Mouse (Mus musculus) heart, postnatal 4 days (tissue): ENCODE data around the gene Mreg. TPM values are rescaled to one million over a fixed set of nuclear protein-coding genes. Genes with fewer than 3 reads are reported as not detected.

Experiments used
- DNase-seq: peaks from one replicate; pipeline ENCODE4 v3.0.0; 2021
- total RNA-seq, 2 experiments: library from RNA; stranded (reverse); gene quantifications; 2 replicates each; pipeline ENCODE4 v1.2.3; 2021

The Mreg gene
- total RNA-seq, 2 experiments from 2014 or later = 17.7 to 21.1 TPM

- DNase-seq = no peak
Measured at GRCm38 (mm10) chr1:72191449-72191848, 20.7 kb downstream of the Mreg start.

DNA sequence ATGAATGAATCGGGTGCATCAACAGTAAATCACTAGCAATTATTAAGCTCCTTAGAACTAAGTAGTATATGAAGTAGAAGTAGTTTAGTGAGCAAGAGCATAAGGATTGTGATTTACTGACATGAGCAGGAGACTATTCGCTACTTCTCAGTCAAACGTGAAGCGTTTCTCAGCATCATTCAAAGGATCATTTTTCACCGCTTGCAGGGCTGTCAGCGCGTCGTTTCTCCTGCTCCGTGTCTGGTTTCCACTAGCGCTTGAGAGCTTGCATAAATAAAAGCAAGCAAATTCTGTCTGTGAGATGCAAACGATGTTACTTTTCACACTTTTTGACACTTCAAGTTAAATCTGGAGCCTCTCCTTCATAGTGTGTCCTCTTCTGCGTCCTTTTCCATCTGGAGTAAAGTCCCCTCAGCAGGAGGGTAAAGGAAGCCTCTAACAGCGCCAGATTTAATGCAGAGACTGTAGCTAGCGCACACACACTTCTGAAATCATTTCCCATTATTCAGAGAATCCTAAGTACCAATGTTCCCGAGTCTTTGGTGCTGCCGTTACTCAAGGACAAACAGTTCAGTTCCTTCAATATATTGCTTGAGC is 23.9 kb downstream of the Mreg start:
- no peak for DNase-seq

- no peak for DNase-seq
Measured at GRCm38 (mm10) chr1:72187486-72187885, 24.6 kb downstream of the Mreg start.

- DNase-seq = no peak
Measured at GRCm38 (mm10) chr1:72186151-72186550, 26.0 kb downstream of the Mreg start.

- no peak for DNase-seq
Measured at GRCm38 (mm10) chr1:72183554-72183953, 28.6 kb downstream of the Mreg start.

- peak; percentile 50 for DNase-seq
Measured at GRCm38 (mm10) chr1:72182930-72183499, 29.1 kb downstream of the Mreg start.

GRCm38 (mm10) chr1:72179947-72180346 is 32.2 kb downstream of the Mreg start:
- no peak for DNase-seq

- DNase-seq = no peak
Measured at GRCm38 (mm10) chr1:72176239-72176638, 35.9 kb downstream of the Mreg start.

GRCm38 (mm10) chr1:72174183-72174582 is 37.9 kb downstream of the Mreg start:
- DNase-seq = no peak

DNA sequence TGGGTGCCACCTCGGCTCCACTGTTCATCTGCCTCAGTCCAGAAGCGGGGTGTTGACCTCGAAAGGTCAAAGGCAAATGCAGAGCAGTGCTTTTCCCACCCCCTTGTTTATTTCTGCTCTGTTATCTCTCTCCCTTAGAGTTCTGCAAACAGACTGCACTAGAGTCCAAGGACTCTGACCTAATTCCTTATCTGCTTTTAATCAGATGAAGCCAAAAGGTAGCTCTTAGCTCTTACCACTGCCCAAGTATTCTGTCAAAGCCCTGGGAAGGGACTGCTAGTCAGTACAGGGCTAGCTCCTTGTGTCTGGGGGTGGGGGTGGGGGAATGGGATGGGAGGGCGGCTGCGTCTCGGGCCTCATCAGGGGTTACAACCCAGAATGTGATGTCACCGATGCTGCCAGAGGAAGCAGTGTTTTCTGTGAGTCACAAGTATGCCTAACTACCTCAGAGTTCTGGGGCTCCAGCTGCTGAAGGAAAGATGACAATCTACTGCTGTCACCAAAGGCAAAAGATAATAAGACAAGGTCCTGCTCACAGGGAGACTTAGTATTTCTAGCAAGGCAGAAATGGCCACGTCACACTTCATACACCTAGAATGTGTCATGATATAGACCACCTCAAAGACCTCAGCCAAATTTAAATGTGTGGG is 38.6 kb downstream of the Mreg start:
- DNase-seq = no peak

GRCm38 (mm10) chr1:72172788-72173187 is 39.3 kb downstream of the Mreg start:
- DNase-seq = no peak

DNA sequence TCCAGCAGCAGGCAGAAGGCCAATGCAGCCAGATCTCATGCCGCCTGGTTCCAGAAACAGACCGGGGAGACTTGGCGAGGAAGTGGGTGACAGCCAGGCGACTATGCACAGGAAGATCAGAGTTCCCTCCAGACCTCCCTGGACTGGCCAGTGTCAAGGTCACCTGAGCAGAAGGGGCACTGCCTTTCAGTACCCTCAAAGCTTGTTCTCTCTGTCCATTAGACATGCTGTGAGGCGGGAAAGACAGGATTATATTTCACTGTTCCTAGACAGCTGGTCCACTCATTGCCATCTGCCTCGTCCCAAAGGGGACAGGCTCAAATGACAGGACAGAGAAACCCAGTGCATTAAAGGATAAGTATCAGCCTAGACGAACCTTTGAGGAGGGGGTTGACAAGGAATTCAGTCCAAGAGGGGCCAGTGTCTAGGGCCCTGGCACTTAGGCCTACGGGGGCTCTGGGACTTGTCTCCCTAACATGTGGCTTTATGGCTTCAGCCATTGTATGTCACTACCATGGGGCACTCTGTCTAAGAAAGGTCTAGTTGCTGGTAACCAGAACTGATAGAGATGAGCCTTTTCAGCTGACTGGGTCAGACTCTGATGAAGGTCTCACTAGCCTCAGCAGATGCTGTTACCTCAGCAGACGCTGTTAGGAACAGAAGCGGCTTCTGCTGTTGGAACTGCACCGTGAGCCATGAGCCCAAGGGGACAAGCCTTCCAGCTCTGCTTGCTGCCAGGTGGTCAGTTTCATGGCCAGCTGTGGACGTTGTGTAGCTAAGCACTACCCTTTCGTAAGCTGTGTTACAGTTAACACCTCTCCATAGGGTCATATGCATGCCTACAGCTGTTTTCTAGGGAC is 40.9 kb downstream of the Mreg start:
- peak; percentile 14 for DNase-seq

DNA sequence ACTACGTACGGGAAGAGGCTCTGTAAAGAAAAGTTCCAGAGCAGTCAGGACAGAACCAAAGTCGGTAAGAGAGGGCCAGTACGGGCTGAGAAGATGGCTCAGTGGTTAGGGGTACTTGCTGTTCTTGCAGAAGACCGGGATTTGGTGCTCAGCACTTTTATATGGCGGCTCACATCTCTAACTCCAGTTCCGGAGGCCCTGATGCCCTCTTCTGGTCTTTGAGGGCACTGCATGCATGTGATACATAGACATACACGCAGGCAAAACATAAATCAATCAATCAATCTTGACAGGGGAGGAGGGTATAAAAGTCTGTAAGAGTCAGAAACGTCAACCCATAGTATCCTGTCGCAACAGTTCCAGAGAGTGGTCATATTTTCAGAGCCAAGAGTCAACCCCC is 45.1 kb downstream of the Mreg start:
- DNase-seq = no peak

GRCm38 (mm10) chr1:72166468-72166814 is 45.7 kb downstream of the Mreg start:
- no peak for DNase-seq

GRCm38 (mm10) chr1:72165723-72166467 is 46.2 kb downstream of the Mreg start:
- DNase-seq = peak; percentile 33

GRCm38 (mm10) chr1:72160321-72160720 is 51.8 kb downstream of the Mreg start:
- no peak for DNase-seq

- DNase-seq = no peak
Measured at GRCm38 (mm10) chr1:72145041-72145440, 67.1 kb downstream of the Mreg start.

DNA sequence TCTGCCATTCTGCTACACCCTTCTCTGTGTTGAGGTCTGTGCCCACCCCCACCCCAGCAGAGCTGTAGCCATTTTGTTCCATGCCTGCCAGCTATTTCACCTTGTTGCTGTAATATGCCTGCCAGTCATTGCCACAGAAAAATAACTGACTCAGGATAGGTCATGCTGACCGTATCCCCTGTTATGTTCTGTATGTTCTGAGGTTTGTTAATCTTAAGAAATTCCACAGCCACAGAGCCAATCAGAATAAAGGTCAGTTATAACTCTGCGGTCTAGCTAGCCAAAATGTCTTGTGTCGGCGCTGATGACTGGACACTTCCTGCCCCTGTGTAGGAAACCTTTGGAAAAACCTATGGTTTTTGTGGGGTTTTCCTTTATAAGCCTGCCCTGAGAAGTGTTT is 67.7 kb downstream of the Mreg start:
- DNase-seq = no peak

- DNase-seq = peak; percentile 57
Measured at GRCm38 (mm10) chr1:72141893-72142480, 70.1 kb downstream of the Mreg start.

DNA sequence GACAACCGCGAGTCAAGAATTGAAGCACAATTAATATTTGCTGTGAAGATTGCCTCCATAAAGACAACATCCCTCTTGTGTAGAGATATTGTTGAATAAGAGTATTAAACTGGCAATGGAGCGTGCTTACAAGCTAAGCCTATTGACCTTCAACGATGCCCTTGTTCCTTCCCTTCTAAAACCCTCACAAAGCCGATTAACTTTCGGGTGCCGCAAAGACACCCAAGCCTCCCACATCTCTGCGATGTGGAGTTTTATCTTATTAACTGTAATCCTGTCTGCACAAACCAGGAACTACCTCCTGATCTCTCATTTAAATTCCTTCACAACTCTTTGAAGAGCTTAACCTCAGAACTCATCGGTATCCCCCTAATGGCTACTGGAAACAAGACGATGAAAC is 76.0 kb downstream of the Mreg start:
- DNase-seq = no peak

DNA sequence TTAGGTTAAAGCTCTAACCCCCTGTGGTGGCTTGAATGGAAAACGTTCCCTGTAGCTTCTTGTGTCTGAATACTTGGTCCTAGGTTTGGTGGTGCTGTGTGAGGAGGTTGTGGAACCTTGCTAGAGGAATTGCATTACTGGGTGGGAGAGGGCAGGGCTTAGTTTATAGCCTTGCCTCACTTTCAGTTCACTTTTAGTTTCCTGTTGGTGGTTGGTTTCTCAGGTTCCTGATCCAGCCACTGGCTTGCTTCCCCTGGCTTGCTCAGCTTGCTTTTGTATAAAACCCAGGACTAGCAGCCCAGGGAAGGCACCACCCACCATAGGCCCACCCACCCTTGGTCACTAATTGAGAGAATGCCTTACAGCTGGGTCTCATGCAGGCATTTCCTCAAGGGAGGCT is 77.6 kb downstream of the Mreg start:
- no peak for DNase-seq
